Mouse (Mus musculus): ENCODE measurements around the gene Nacc1. TPM values are rescaled to one million over a fixed set of nuclear protein-coding genes. Genes with fewer than 3 reads are reported as not detected.

Nacc1 gene
- polyA plus RNA-seq, 1 experiment from 2014 or later = 21.3 TPM

DNA sequence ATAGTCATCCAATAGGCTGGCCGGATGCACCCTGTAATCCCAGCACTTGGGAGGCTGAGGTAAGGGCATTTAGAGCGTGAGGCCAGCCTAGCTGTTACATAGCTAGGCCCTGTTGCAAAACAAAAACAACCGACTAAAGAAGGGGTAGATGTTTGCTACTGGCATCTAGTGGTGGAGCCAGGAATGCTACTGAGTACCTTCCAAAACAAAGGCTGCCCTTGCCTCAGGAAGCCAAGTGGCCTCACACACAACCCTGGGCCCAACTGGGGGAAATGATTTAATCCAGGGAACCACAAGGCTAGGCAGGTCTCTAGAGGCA is 38.2 kb upstream of the Nacc1 start:
- Histone ChIP-seq H3K27me3 (replicated peaks) (peaks cover 5% of the 10 kb centered on the region; the same call in 1 of the 2 replicates), H3K9ac (peak overlapping the region; percentile 71; the same call in 1 of the 2 replicates), H3K9me3 (replicated peaks) (no peaks in the 10 kb centered on the region), H3K4me1 (replicated peaks) (peaks cover 92% of the 10 kb centered on the region), H3K36me3 (peaks cover 5% of the 10 kb centered on the region; the same call in 1 of the 2 replicates), H3K4me2 (peak overlapping the region; percentile 63), H3K4me3 (no peak overlapping the region), H3K27ac (ENCODE audit: poor library complexity, severe bottlenecking) (peak overlapping the region; percentile 78)
- peak; percentile 6; the same call in 1 of the 2 replicates for ATAC-seq (ENCODE audit: insufficient number of reproducible peaks, low FRiP score)
- WGBS = 21% methylated on average over 3 of the region's 3 CpGs

DNA sequence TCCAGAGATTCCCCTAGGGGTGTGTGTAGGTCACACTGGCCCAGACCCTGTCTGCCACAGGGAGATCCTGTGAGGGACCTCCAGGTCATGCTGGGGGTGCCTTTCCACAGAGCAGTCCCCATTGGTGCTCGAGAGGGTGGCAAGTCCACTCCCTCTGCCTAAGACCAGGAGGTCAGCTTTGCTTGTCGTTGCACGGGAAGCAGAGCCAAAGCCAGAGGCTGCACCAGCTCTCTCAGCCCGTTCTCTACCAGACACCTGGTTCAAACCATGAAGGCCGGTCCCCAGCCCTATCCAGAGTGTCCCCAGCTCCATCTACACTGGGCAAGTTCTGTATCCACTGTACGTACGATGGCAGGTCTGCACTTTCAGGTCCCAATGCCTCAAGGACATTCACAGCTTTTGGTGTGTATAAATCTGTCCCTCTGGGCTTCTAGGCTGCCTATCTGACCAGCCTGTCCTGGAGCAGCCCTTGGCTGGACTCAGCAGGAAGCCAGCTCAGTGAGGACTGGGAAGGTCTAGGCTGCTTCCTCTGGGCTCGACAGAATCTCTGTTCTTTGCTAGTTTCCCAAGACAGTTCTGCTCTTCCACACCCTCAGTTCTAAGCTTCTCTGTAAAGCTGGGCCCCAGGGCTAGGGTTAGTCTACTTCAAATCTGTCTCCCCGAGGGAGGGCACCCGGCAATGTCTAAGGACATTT is 37.7 kb upstream of the Nacc1 start:
- no peak for ATAC-seq (ENCODE audit: insufficient number of reproducible peaks, low FRiP score)
- Histone ChIP-seq H3K9ac (peak overlapping the region; percentile 71), H3K36me3 (peaks cover 5% of the 10 kb centered on the region; the same call in 1 of the 2 replicates), H3K27me3 (replicated peaks) (peaks cover 10% of the 10 kb centered on the region; the same call in 1 of the 2 replicates), H3K4me2 (peak overlapping the region; percentile 63), H3K27ac (ENCODE audit: poor library complexity, severe bottlenecking) (peak overlapping the region; percentile 78), H3K4me3 (peak overlapping the region; percentile 3; the same call in 1 of the 2 replicates), H3K4me1 (replicated peaks) (peaks cover 87% of the 10 kb centered on the region), H3K9me3 (replicated peaks) (no peaks in the 10 kb centered on the region)
- 47% methylated on average over 10 of the region's 10 CpGs for WGBS

DNA sequence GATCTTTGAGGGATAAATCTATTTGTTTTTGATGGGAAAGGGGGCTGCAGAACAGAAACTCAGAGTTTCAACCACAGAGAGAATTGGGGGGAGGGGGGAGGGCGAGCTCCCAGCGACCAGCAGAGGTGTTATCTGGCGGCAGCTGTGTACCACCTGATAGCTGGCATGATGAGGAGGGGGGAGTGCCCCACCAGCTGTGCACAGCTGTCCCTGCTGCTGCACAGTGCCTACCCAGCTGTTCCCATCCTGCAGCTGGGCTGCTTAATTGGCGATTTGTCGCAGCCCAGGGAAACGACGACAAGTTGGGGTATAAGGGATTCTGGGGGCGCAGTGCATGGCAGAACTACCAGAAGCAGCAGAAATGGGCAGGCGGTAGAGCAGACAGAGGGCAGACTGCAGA is 37.0 kb upstream of the Nacc1 start:
- peaks cover 10% of the 10 kb centered on the region; the same call in 1 of the 2 replicates for H3K27me3 ChIP-seq (replicated peaks)
- H3K4me2 ChIP-seq = peak overlapping the region; percentile 63
- H3K9ac ChIP-seq = peak overlapping the region; percentile 71
- H3K9me3 ChIP-seq (replicated peaks) = no peaks in the 10 kb centered on the region
- H3K4me1 ChIP-seq (replicated peaks) = peaks cover 83% of the 10 kb centered on the region
- H3K4me3 ChIP-seq = peak overlapping the region; percentile 33; the same call in 1 of the 2 replicates
- H3K27ac ChIP-seq (ENCODE audit: poor library complexity, severe bottlenecking) = peak overlapping the region; percentile 96
- ATAC-seq (ENCODE audit: insufficient number of reproducible peaks, low FRiP score) = 0 out of 2 replicates have a peak, but pooled peaks have one; percentile 33
- H3K36me3 ChIP-seq = peaks cover 5% of the 10 kb centered on the region; the same call in 1 of the 2 replicates
- 40% methylated on average over 9 of the region's 9 CpGs for WGBS

DNA sequence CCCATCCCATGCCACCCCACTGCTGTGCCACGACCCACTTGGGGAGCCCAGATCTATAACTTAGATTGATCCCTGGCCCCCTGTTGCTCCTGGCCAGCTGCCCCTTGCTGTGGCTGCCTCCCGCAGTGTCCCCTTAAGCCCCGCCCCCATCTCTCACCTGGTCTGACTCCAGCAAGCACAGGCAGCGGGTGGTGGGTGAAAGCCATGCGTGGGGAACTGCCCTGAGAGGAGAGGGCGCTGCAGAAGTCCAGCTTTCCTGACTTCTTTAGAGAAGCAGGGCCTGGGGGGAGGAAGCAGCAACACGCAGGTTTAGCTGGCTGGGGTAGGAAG is 35.9 kb upstream of the Nacc1 start:
- ATAC-seq (ENCODE audit: insufficient number of reproducible peaks, low FRiP score) = peak; percentile 46
- H3K4me3 ChIP-seq = peak overlapping the region; percentile 33
- H3K9ac ChIP-seq = peak overlapping the region; percentile 71
- WGBS = 34% methylated on average over 7 of the region's 7 CpGs
- H3K27me3 ChIP-seq (replicated peaks) = peaks cover 14% of the 10 kb centered on the region; the same call in 1 of the 2 replicates
- peak overlapping the region; percentile 63 for H3K4me2 ChIP-seq
- peaks cover 83% of the 10 kb centered on the region for H3K4me1 ChIP-seq (replicated peaks)
- H3K36me3 ChIP-seq = peaks cover 5% of the 10 kb centered on the region; the same call in 1 of the 2 replicates
- peak overlapping the region; percentile 96 for H3K27ac ChIP-seq (ENCODE audit: poor library complexity, severe bottlenecking)
- no peaks in the 10 kb centered on the region for H3K9me3 ChIP-seq (replicated peaks)

DNA sequence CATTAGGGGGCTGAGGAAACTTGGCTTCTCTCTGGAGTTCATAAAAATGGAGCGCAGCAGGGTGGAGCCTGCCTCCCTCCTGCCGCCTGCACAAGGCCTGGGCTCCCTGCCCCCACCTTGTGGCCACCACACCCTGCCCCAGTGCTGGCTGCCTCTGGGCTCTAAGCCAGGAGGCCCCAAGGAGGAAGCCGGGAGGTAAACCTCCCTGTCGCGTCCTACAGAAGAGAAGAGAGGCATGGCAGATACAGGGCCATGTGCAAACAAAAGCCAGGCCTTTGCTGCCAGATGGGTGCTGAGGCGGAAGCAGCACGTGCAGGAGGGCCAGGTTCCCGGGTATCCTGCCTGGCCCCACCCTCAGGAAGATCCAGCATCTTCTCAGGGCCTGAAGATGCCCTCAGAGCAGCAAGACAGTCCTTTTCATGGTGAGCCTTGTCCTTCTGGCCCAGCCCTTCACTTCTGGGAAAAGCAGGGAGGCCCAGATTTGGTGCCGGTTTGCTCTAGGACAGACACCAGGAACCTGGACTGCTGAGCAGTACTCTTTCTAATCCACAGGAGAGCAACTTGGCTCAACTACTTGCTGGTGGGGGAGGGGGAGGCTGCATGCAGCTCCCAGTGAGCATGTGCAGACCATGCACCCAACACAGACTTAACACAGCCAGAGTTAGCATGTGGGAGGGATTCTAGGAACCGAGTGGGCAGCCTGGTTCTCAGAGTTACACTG is 35.3 kb upstream of the Nacc1 start, which contains the start of gene G430095P16Rik:
TSS of gene G430095P16Rik (plus strand) at position 158 of the 721 bp plus-strand sequence.
- peak; percentile 85 for ATAC-seq (ENCODE audit: insufficient number of reproducible peaks, low FRiP score)
- Histone ChIP-seq H3K4me2 (peak within 1 kb of the TSS; percentile 63), H3K36me3 (peaks cover 5% of the 10 kb centered on the region; the same call in 1 of the 2 replicates), H3K9me3 (replicated peaks) (no peaks in the 10 kb centered on the region), H3K27ac (ENCODE audit: poor library complexity, severe bottlenecking) (peak within 1 kb of the TSS; percentile 96), H3K4me1 (replicated peaks) (peaks cover 78% of the 10 kb centered on the region), H3K9ac (peak within 1 kb of the TSS; percentile 71), H3K4me3 (peak within 1 kb of the TSS; percentile 33), H3K27me3 (replicated peaks) (peaks cover 20% of the 10 kb centered on the region)
- WGBS = 11% methylated on average over 10 of the region's 10 CpGs

GRCm38 (mm10) chr8:84722530-84722849 is 34.8 kb upstream of the Nacc1 start:
- peak; percentile 3; the same call in 1 of the 2 replicates for ATAC-seq (ENCODE audit: insufficient number of reproducible peaks, low FRiP score)
- WGBS = 65% methylated on average over 6 of the region's 6 CpGs

DNA sequence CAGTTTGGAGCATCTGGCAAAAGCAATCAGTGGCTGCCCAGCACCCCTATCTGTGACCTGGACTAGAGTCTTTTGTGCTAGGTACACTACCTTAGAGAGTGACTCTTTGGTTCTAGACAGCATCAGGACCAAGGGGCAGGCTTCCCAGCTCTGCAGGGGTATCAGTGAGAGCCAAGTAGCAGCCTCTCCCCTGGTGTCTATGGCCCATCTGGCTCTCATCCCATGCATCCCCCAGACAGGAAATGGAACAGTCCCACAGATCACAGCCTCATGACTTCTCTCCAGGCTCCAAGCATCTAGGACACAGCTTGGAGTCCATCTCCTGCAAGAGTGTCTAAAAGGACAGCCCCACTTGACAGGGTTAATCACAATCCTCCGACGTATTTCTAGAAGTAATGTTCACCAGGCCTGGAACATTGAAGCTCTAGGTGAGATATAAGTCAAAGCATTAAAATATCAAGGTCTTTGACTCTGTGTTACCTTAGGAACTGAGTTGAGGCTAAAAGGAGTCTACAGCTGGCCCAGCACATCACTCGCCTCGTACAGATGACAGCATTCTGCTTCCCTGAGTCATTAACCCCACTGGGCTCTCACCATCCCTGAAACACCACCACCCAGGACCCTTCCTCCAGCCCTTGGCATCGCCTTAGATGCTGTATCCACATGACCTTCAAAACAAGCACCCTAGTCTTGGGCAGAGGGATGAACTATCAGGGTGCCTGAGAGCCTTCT is 31.5 kb upstream of the Nacc1 start:
- Histone ChIP-seq H3K27ac (ENCODE audit: poor library complexity, severe bottlenecking) (no peak overlapping the region), H3K9me3 (replicated peaks) (no peaks in the 10 kb centered on the region), H3K4me1 (replicated peaks) (peaks cover 54% of the 10 kb centered on the region), H3K36me3 (peaks cover 5% of the 10 kb centered on the region; the same call in 1 of the 2 replicates), H3K27me3 (replicated peaks) (peaks cover 54% of the 10 kb centered on the region), H3K9ac (no peak overlapping the region), H3K4me3 (no peak overlapping the region), H3K4me2 (no peak overlapping the region)
- WGBS = 74% methylated on average over 5 of the region's 5 CpGs
- ATAC-seq (ENCODE audit: insufficient number of reproducible peaks, low FRiP score) = no peak

More at GRCm38 (mm10) chr8:84722530-84722849, 34.8 kb upstream of the Nacc1 start:
- Histone ChIP-seq H3K4me2 (peak overlapping the region; percentile 63), H3K36me3 (peaks cover 5% of the 10 kb centered on the region; the same call in 1 of the 2 replicates), H3K27ac (ENCODE audit: poor library complexity, severe bottlenecking) (peak overlapping the region; percentile 96), H3K9ac (peak overlapping the region; percentile 71), H3K9me3 (replicated peaks) (no peaks in the 10 kb centered on the region), H3K4me1 (replicated peaks) (peaks cover 73% of the 10 kb centered on the region), H3K27me3 (replicated peaks) (peaks cover 25% of the 10 kb centered on the region), H3K4me3 (peak overlapping the region; percentile 33; the same call in 1 of the 2 replicates)

DNA sequence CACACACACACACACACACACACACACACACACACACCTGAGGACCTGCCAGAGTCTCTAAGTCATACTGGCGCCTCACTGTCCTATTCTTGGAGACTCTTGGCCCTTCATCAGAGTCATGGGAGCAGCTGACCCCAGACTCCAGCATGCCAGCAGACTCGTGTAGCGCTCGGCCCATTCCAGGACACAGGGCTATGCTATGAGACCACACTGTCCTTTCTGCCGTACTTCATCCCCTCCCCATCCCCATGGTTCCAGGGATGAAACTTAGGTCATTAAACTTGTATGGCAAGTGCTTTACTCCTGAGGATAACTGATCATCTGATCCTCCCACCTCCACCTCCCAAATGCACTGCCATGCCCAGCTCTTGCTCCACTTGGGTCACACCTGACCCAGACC is 30.8 kb upstream of the Nacc1 start:
- H3K4me3 ChIP-seq = no peak overlapping the region
- no peak overlapping the region for H3K27ac ChIP-seq (ENCODE audit: poor library complexity, severe bottlenecking)
- no peak for ATAC-seq (ENCODE audit: insufficient number of reproducible peaks, low FRiP score)
- H3K9me3 ChIP-seq (replicated peaks) = no peaks in the 10 kb centered on the region
- WGBS = 86% methylated on average over 5 of the region's 5 CpGs
- H3K4me1 ChIP-seq (replicated peaks) = peaks cover 54% of the 10 kb centered on the region
- peaks cover 60% of the 10 kb centered on the region for H3K27me3 ChIP-seq (replicated peaks)
- no peak overlapping the region for H3K9ac ChIP-seq
- peaks cover 5% of the 10 kb centered on the region; the same call in 1 of the 2 replicates for H3K36me3 ChIP-seq
- H3K4me2 ChIP-seq = no peak overlapping the region

DNA sequence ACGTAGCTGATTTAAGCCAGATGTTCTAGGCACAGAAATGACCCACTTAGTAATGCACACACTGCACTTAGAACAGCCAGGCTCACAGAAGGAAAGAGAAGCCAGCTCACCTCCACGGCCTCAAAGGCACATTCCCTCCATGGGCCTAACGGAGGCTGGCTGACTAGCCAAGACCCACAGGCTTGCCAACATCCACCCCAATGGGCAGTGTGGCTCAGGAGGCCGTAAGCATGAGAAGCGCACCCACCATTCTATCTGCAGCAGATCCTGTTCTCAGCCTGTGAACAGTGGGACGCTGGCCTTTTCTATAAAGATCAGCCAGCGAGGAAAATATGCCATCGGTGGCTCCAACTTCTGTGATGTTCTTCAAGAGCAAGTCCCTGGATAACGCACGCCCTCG is 29.1 kb upstream of the Nacc1 start:
- H3K9ac ChIP-seq = no peak overlapping the region
- H3K4me3 ChIP-seq = no peak overlapping the region
- peaks cover 67% of the 10 kb centered on the region for H3K27me3 ChIP-seq (replicated peaks)
- H3K9me3 ChIP-seq (replicated peaks) = no peaks in the 10 kb centered on the region
- no peak for ATAC-seq (ENCODE audit: insufficient number of reproducible peaks, low FRiP score)
- 88% methylated on average over 11 of the region's 11 CpGs for WGBS
- H3K27ac ChIP-seq (ENCODE audit: poor library complexity, severe bottlenecking) = no peak overlapping the region
- peaks cover 5% of the 10 kb centered on the region; the same call in 1 of the 2 replicates for H3K36me3 ChIP-seq
- H3K4me2 ChIP-seq = no peak overlapping the region
- H3K4me1 ChIP-seq (replicated peaks) = peaks cover 55% of the 10 kb centered on the region

- no peaks in the 10 kb centered on the region for H3K9me3 ChIP-seq (replicated peaks)
- no peaks in the 10 kb centered on the region for H3K36me3 ChIP-seq
- H3K4me1 ChIP-seq (replicated peaks) = peaks cover 60% of the 10 kb centered on the region
- peak overlapping the region; percentile 49 for H3K4me2 ChIP-seq
- H3K27ac ChIP-seq (ENCODE audit: poor library complexity, severe bottlenecking) = peak overlapping the region; percentile 22; the same call in 1 of the 2 replicates
- H3K4me3 ChIP-seq = peak overlapping the region; percentile 16
- ATAC-seq (ENCODE audit: insufficient number of reproducible peaks, low FRiP score) = no peak
- H3K9ac ChIP-seq = peak overlapping the region; percentile 33; the same call in 1 of the 2 replicates
- 10% methylated on average over 27 of the region's 27 CpGs for WGBS
- H3K27me3 ChIP-seq (replicated peaks) = peaks cover 71% of the 10 kb centered on the region
Measured at GRCm38 (mm10) chr8:84715893-84716468, 28.3 kb upstream of the Nacc1 start.

Data from heart, embryonic 12.5 days (tissue).